Mouse (Mus musculus): Measurements from ENCODE around the gene Asna1.

Gene Asna1

GRCm38 (mm10) chr8:84989311-84989731 lies 35.8 kb downstream of the Asna1 start:
- DNase-seq (ENCODE audit: low spot score): no peak

- no peak for DNase-seq (ENCODE audit: low spot score)
Measured at GRCm38 (mm10) chr8:84987903-84988302, 37.2 kb downstream of the Asna1 start.

- no peak for DNase-seq (ENCODE audit: low spot score)
Measured at GRCm38 (mm10) chr8:84987388-84987787, 37.7 kb downstream of the Asna1 start.

GRCm38 (mm10) chr8:84986379-84986945 lies 38.6 kb downstream of the Asna1 start:
- no peak for DNase-seq (ENCODE audit: low spot score)

- DNase-seq (ENCODE audit: low spot score): peak; percentile 93
Measured at GRCm38 (mm10) chr8:84985684-84986378, 39.2 kb downstream of the Asna1 start.

GRCm38 (mm10) chr8:84985049-84985683 lies 39.9 kb downstream of the Asna1 start:
- no peak for DNase-seq (ENCODE audit: low spot score)

- DNase-seq (ENCODE audit: low spot score): no peak
Measured at GRCm38 (mm10) chr8:84984294-84985048, 40.6 kb downstream of the Asna1 start.

- no peak for DNase-seq (ENCODE audit: low spot score)
Measured at GRCm38 (mm10) chr8:84982499-84983011, 42.5 kb downstream of the Asna1 start.

GRCm38 (mm10) chr8:84981644-84982498 lies 43.2 kb downstream of the Asna1 start:
- DNase-seq (ENCODE audit: low spot score): no peak

- no peak for DNase-seq (ENCODE audit: low spot score)
Measured at GRCm38 (mm10) chr8:84980622-84981358, 44.3 kb downstream of the Asna1 start.

- peak; percentile 89 for DNase-seq (ENCODE audit: low spot score)
Measured at GRCm38 (mm10) chr8:84979599-84980421, 45.3 kb downstream of the Asna1 start.

- DNase-seq (ENCODE audit: low spot score): peak; percentile 93
Measured at GRCm38 (mm10) chr8:84978248-84978940, 46.7 kb downstream of the Asna1 start, which contains the start of gene Junb. TSS of gene Junb (minus strand) at chr8:84978718.

GRCm38 (mm10) chr8:84977435-84978247 lies 47.4 kb downstream of the Asna1 start:
- DNase-seq (ENCODE audit: low spot score): no peak

GRCm38 (mm10) chr8:84976763-84977434 lies 48.2 kb downstream of the Asna1 start:
- no peak for DNase-seq (ENCODE audit: low spot score)

- DNase-seq (ENCODE audit: low spot score): peak; percentile 93
Measured at GRCm38 (mm10) chr8:84976031-84976762, 48.9 kb downstream of the Asna1 start.

GRCm38 (mm10) chr8:84975434-84975833 lies 49.6 kb downstream of the Asna1 start:
- no peak for DNase-seq (ENCODE audit: low spot score)
